Mouse (Mus musculus): ENCODE results near the gene Rnf130. TPM values are rescaled to one million over a fixed set of nuclear protein-coding genes. Genes with fewer than 3 reads are reported as not detected.
A peak's percentile ranks its signal among the peaks of the same experiment; 100 is the strongest.

Gene Rnf130
- polyA plus RNA-seq, 1 experiment from 2014 or later: 68.2 TPM

GRCm38 (mm10) chr11:49996398-49996797, 28.7 kb upstream of the Rnf130 start:
- no peaks in the 10 kb centered on the region for H3K9me3 ChIP-seq
- no peak overlapping the region for H3K27ac ChIP-seq
- no peaks in the 10 kb centered on the region for H3K27me3 ChIP-seq (replicated peaks)
- no peaks in the 10 kb centered on the region for H3K36me3 ChIP-seq (replicated peaks)
- H3K4me1 ChIP-seq: no peaks in the 10 kb centered on the region
- no peak for ATAC-seq (replicated peaks)
- H3K9ac ChIP-seq: no peak overlapping the region
- H3K4me2 ChIP-seq: no peak overlapping the region
- WGBS: 76% methylated on average over 4 of the region's 4 CpGs
- H3K4me3 ChIP-seq: no peak overlapping the region

- Histone ChIP-seq H3K27ac (no peak overlapping the region), H3K27me3 (replicated peaks) (no peaks in the 10 kb centered on the region), H3K9ac (no peak overlapping the region), H3K36me3 (replicated peaks) (no peaks in the 10 kb centered on the region), H3K4me2 (no peak overlapping the region), H3K4me3 (no peak overlapping the region), H3K4me1 (no peaks in the 10 kb centered on the region), H3K9me3 (no peaks in the 10 kb centered on the region)
- WGBS: 90% methylated on average over 5 of the region's 5 CpGs
- ATAC-seq (replicated peaks): no peak
Measured at GRCm38 (mm10) chr11:49997321-49997720, 27.8 kb upstream of the Rnf130 start.

- 98% methylated on average over 4 of the region's 4 CpGs for WGBS
- Histone ChIP-seq H3K27ac (no peak overlapping the region), H3K4me2 (no peak overlapping the region), H3K27me3 (replicated peaks) (no peaks in the 10 kb centered on the region), H3K4me1 (no peaks in the 10 kb centered on the region), H3K4me3 (no peak overlapping the region), H3K9ac (no peak overlapping the region), H3K36me3 (replicated peaks) (no peaks in the 10 kb centered on the region), H3K9me3 (no peaks in the 10 kb centered on the region)
- no peak for ATAC-seq (replicated peaks)
Measured at GRCm38 (mm10) chr11:50002853-50003252, 22.3 kb upstream of the Rnf130 start.

GRCm38 (mm10) chr11:50007776-50008175, 17.4 kb upstream of the Rnf130 start:
- no peak for ATAC-seq (replicated peaks)
- Histone ChIP-seq H3K27ac (no peak overlapping the region), H3K9ac (no peak overlapping the region), H3K4me3 (no peak overlapping the region), H3K4me2 (no peak overlapping the region), H3K4me1 (no peaks in the 10 kb centered on the region), H3K27me3 (replicated peaks) (no peaks in the 10 kb centered on the region), H3K9me3 (no peaks in the 10 kb centered on the region), H3K36me3 (replicated peaks) (no peaks in the 10 kb centered on the region)
- WGBS: 74% methylated on average over 10 of the region's 10 CpGs

GRCm38 (mm10) chr11:50008231-50008630, 16.9 kb upstream of the Rnf130 start:
- 31% methylated on average over 5 of the region's 5 CpGs for WGBS
- H3K9ac ChIP-seq: no peak overlapping the region

GRCm38 (mm10) chr11:50013016-50013415, 12.1 kb upstream of the Rnf130 start:
- H3K27me3 ChIP-seq (replicated peaks): no peaks in the 10 kb centered on the region
- H3K4me3 ChIP-seq: no peak overlapping the region
- no peak overlapping the region for H3K9ac ChIP-seq
- no peaks in the 10 kb centered on the region for H3K4me1 ChIP-seq
- H3K27ac ChIP-seq: no peak overlapping the region
- H3K36me3 ChIP-seq (replicated peaks): no peaks in the 10 kb centered on the region
- no peaks in the 10 kb centered on the region for H3K9me3 ChIP-seq
- ATAC-seq (replicated peaks): no peak
- WGBS: 75% methylated on average over 6 of the region's 6 CpGs
- no peak overlapping the region for H3K4me2 ChIP-seq

More at GRCm38 (mm10) chr11:50008231-50008630, 16.9 kb upstream of the Rnf130 start:
- no peaks in the 10 kb centered on the region for H3K27me3 ChIP-seq (replicated peaks)
- ATAC-seq (replicated peaks): no peak
- H3K4me3 ChIP-seq: no peak overlapping the region
- no peaks in the 10 kb centered on the region for H3K9me3 ChIP-seq
- H3K4me2 ChIP-seq: no peak overlapping the region
- no peak overlapping the region for H3K27ac ChIP-seq
- no peaks in the 10 kb centered on the region for H3K4me1 ChIP-seq
- H3K36me3 ChIP-seq (replicated peaks): no peaks in the 10 kb centered on the region

GRCm38 (mm10) chr11:50016503-50016902, 8.6 kb upstream of the Rnf130 start:
- H3K4me1 ChIP-seq: no peaks in the 10 kb centered on the region
- no peak for ATAC-seq (replicated peaks)
- no peaks in the 10 kb centered on the region for H3K27me3 ChIP-seq (replicated peaks)
- WGBS: 86% methylated on average over 5 of the region's 5 CpGs
- H3K27ac ChIP-seq: no peak overlapping the region
- no peaks in the 10 kb centered on the region for H3K36me3 ChIP-seq (replicated peaks)
- H3K9me3 ChIP-seq: no peaks in the 10 kb centered on the region
- no peak overlapping the region for H3K4me3 ChIP-seq
- H3K9ac ChIP-seq: no peak overlapping the region
- no peak overlapping the region for H3K4me2 ChIP-seq

GRCm38 (mm10) chr11:50017511-50017910, 7.6 kb upstream of the Rnf130 start:
- 85% methylated on average over 7 of the region's 7 CpGs for WGBS

GRCm38 (mm10) chr11:50018848-50019247, 6.3 kb upstream of the Rnf130 start:
- H3K9ac ChIP-seq: no peak overlapping the region
- H3K9me3 ChIP-seq: no peaks in the 10 kb centered on the region
- H3K27me3 ChIP-seq (replicated peaks): no peaks in the 10 kb centered on the region
- no peaks in the 10 kb centered on the region for H3K4me1 ChIP-seq
- no peak overlapping the region for H3K4me2 ChIP-seq
- no peak overlapping the region for H3K27ac ChIP-seq
- ATAC-seq (replicated peaks): no peak
- no peaks in the 10 kb centered on the region for H3K36me3 ChIP-seq (replicated peaks)
- no peak overlapping the region for H3K4me3 ChIP-seq

More at GRCm38 (mm10) chr11:50017511-50017910, 7.6 kb upstream of the Rnf130 start:
- H3K36me3 ChIP-seq (replicated peaks): no peaks in the 10 kb centered on the region
- H3K4me3 ChIP-seq: no peak overlapping the region
- no peak overlapping the region for H3K27ac ChIP-seq
- no peaks in the 10 kb centered on the region for H3K27me3 ChIP-seq (replicated peaks)
- H3K4me2 ChIP-seq: no peak overlapping the region
- no peaks in the 10 kb centered on the region for H3K4me1 ChIP-seq
- ATAC-seq (replicated peaks): no peak
- H3K9me3 ChIP-seq: no peaks in the 10 kb centered on the region
- no peak overlapping the region for H3K9ac ChIP-seq

- H3K9me3 ChIP-seq: no peaks in the 10 kb centered on the region
- no peak overlapping the region for H3K27ac ChIP-seq
- H3K36me3 ChIP-seq (replicated peaks): no peaks in the 10 kb centered on the region
- no peak overlapping the region for H3K9ac ChIP-seq
- H3K4me2 ChIP-seq: no peak overlapping the region
- H3K4me1 ChIP-seq: peaks cover 13% of the 10 kb centered on the region
- no peak for ATAC-seq (replicated peaks)
- no peak overlapping the region for H3K4me3 ChIP-seq
- no peaks in the 10 kb centered on the region for H3K27me3 ChIP-seq (replicated peaks)
- 75% methylated on average over 3 of the region's 3 CpGs for WGBS
Measured at GRCm38 (mm10) chr11:50022085-50022484, 3.1 kb upstream of the Rnf130 start.

- Histone ChIP-seq H3K4me1 (peaks cover 36% of the 10 kb centered on the region), H3K4me2 (peak overlapping the region; percentile 42), H3K27me3 (replicated peaks) (no peaks in the 10 kb centered on the region), H3K9me3 (no peaks in the 10 kb centered on the region), H3K9ac (peak overlapping the region; percentile 97; the same call in 1 of the 2 replicates), H3K27ac (peak overlapping the region; percentile 99), H3K36me3 (replicated peaks) (no peaks in the 10 kb centered on the region), H3K4me3 (peak overlapping the region; percentile 97)
- ATAC-seq (replicated peaks): peak; percentile 57
- 55% methylated on average over 6 of the region's 6 CpGs for WGBS
Measured at GRCm38 (mm10) chr11:50024445-50024832, 707 bp upstream of the Rnf130 start.

GRCm38 (mm10) chr11:50025721-50026520, 775 bp downstream of the Rnf130 start:
- H3K4me1 ChIP-seq: peaks cover 37% of the 10 kb centered on the region
- peak overlapping the region; percentile 57 for H3K4me2 ChIP-seq
- no peaks in the 10 kb centered on the region for H3K27me3 ChIP-seq (replicated peaks)
- no peaks in the 10 kb centered on the region for H3K36me3 ChIP-seq (replicated peaks)
- peak overlapping the region; percentile 97 for H3K9ac ChIP-seq
- 2% methylated on average over 24 of the region's 24 CpGs for WGBS
- H3K9me3 ChIP-seq: no peaks in the 10 kb centered on the region
- peak overlapping the region; percentile 97 for H3K4me3 ChIP-seq
- ATAC-seq (replicated peaks): peak; percentile 1
- peak overlapping the region; percentile 99 for H3K27ac ChIP-seq

GRCm38 (mm10) chr11:50026521-50027090, 1.5 kb downstream of the Rnf130 start:
- Histone ChIP-seq H3K36me3 (replicated peaks) (no peaks in the 10 kb centered on the region), H3K4me1 (peaks cover 39% of the 10 kb centered on the region), H3K9me3 (no peaks in the 10 kb centered on the region), H3K27ac (no peak overlapping the region), H3K4me2 (peak overlapping the region; percentile 57), H3K4me3 (peak overlapping the region; percentile 97), H3K9ac (peak overlapping the region; percentile 97), H3K27me3 (replicated peaks) (no peaks in the 10 kb centered on the region)
- no peak for ATAC-seq (replicated peaks)
- 19% methylated on average over 3 of the region's 3 CpGs for WGBS
